Mouse (Mus musculus) E14TG2a.4 (cell line): ENCODE data around the gene Tnfaip2.

ENCODE experiments used
- H3K27me3 ChIP-seq: 2 replicates; pipeline ENCODE4 v1.6.1; 2014; ENCODE audit warnings: low read length, control low read depth; ENCODE audit not compliant: insufficient read depth
- H3K36me3 ChIP-seq: 2 replicates; pipeline ENCODE4 v1.6.1; 2014; ENCODE audit warnings: low read length, control low read depth; ENCODE audit not compliant: insufficient read depth
- H3K4me1 ChIP-seq: replicated peaks from 2 replicates; pipeline ENCODE4 v1.6.1; 2014; ENCODE audit warnings: low read depth, low read length, control low read depth
- H3K4me3 ChIP-seq: replicated peaks from 2 replicates; pipeline ENCODE4 v1.5.1; 2014; ENCODE audit warnings: mild to moderate bottlenecking, low read length
- H3K9me3 ChIP-seq: 2 replicates; pipeline ENCODE4 v1.6.1; 2014; ENCODE audit warnings: low read length, control low read depth
- CTCF ChIP-seq: conservative IDR thresholded peaks from 2 replicates; pipeline ENCODE4 v1.5.1; 2014; ENCODE audit warnings: low read length
- NANOG ChIP-seq: IDR thresholded peaks from 2 replicates; pipeline ENCODE4 v1.6.1; 2014; ENCODE audit warnings: borderline replicate concordance, low read length, mixed read lengths
- POU5F1 ChIP-seq: IDR thresholded peaks from 2 replicates; pipeline ENCODE4 v1.6.1; 2014; ENCODE audit warnings: low read length, borderline replicate concordance

The Tnfaip2 gene

DNA sequence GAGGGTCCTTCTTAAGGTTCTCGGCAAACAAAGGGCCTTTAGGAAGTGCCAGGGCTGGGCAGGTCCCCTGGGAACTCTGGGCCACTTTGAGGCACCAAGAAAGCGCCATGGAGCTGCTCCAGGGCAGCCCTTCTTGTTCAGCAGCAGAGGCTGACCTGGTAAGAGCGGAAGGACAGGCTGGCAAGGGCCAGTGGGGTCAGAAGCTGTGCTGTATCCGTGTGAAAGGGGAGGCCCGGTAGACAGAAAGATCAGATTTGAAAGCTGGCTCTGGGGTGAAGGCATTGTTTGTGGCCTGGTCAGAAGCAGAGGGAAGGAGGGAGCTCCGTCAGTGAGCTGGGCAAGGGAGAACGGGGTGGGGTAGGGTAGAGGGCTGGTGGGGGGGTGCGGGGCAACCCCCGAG lies 5.1 kb downstream of the Tnfaip2 start:
- no peak for TF ChIP-seq NANOG
- no peak for TF ChIP-seq CTCF
- TF ChIP-seq POU5F1: no peak
- no peaks in the 10 kb centered on the region for H3K9me3 ChIP-seq
- H3K36me3 ChIP-seq: no peaks in the 10 kb centered on the region
- H3K4me1 ChIP-seq: peaks cover 65% of the 10 kb centered on the region
- no peak overlapping the region for H3K4me3 ChIP-seq
- H3K27me3 ChIP-seq: peaks cover 100% of the 10 kb centered on the region

DNA sequence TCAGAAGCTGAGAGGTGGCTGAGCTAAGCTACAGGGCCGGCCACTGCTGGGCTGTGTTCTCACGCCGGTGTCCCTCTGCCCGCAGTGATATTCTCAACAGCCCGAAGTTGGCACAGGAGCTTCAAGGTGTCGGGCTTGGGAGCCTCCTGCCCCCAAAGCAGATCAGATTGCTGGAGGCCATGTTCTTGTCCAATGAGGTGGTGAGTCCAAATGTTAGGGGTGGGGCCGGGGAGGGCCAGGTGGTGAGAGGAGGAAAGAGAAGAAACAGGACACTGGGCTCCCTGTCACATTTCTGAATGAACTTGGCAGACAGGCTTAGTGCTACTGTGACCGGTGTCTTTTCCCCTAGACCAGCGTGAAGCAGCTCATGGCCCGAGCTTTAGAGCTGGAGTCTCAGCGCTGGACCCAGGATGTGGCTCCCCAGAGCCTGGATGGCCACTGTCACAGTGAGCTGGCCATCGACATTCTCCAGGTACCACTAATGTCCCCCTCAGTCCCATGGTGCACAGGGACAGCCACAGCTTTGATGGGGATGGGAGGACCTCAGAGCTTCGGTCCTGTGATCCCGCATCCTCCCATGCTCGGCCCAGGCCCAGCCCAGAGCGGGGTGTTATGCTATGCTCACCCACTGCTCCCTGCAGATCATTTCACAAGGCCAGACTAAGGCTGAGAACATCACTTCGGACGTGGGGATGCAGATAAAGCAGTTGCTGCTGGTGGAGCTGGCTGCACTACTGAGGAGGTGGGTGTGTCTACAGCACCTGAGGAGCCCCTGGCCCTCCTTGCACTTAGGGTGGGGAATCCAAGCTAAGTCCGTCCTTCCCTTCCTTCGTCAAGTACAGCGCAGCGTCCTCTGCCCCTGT lies 5.9 kb downstream of the Tnfaip2 start:
- Histone ChIP-seq H3K9me3 (no peaks in the 10 kb centered on the region), H3K27me3 (peaks cover 100% of the 10 kb centered on the region), H3K36me3 (no peaks in the 10 kb centered on the region), H3K4me1 (peaks cover 57% of the 10 kb centered on the region), H3K4me3 (no peak overlapping the region)
- TF ChIP-seq POU5F1 (no peak), CTCF (no peak), NANOG (no peak)

DNA sequence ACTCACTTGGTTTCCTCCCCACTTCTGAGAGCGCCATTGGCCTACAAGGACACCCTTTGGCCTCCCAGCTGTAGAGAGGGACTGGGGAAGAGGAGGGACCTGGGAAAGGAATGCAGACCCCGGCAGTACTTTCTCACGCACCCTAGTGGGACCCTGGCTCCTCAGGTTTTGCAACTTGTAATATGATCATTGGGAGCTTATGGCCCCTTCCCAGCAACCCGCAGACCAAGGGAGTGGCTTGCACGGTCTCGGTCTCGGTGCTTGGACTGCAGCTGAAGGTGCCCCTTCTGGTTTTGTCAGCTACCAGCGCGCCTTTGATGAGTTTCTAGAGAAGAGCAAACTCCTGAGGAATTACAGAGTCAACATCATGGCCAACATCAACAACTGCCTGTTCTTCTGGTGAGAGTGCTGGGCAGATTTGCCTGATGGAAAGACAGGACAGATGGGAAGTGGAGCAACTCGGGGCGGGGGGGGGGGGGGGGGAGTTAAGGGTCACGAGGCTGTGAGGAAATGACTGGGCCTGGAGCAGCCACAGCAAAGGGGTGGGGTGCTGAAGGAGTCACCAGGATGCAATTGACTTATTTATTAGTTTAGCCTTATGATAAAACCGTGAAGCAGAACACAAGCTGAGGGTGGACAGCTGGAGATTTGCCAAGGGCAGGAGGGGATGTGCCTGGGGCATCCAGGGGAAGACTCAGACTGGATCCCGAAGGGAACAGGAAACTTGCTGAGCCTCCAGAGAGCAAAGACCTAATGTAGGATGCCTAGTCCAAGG lies 6.8 kb downstream of the Tnfaip2 start:
- Histone ChIP-seq H3K27me3 (peaks cover 100% of the 10 kb centered on the region), H3K4me3 (0 out of 2 replicates have a peak overlapping the region, but pooled peaks have one; percentile 4), H3K9me3 (no peaks in the 10 kb centered on the region), H3K36me3 (no peaks in the 10 kb centered on the region), H3K4me1 (peaks cover 48% of the 10 kb centered on the region)
- no peak for TF ChIP-seq POU5F1
- no peak for TF ChIP-seq CTCF
- TF ChIP-seq NANOG: no peak

DNA sequence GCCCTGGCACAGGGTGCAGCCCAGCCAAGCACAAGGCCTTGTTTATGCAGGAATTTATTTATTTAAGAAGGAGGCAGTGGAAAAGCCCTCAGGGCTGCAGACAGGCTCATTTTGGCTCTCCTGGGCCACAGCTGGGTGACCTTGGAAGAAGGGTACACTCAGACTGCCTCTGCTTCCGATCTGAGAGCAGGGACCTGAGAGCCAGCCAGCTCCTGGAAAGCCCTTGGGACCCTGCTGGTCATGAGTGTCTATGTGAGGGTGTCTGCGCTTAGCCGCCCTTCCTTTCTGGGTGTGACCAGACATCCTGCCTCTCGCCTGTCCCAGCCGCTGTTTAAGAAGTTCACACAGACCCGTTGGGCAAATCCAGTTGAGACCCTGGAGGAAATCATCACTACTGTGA lies 8.1 kb downstream of the Tnfaip2 start:
- H3K27me3 ChIP-seq: peaks cover 99% of the 10 kb centered on the region
- H3K36me3 ChIP-seq: no peaks in the 10 kb centered on the region
- no peak for TF ChIP-seq NANOG
- 0 out of 2 replicates have a peak overlapping the region, but pooled peaks have one; percentile 4 for H3K4me3 ChIP-seq
- no peaks in the 10 kb centered on the region for H3K9me3 ChIP-seq
- peaks cover 49% of the 10 kb centered on the region for H3K4me1 ChIP-seq

DNA sequence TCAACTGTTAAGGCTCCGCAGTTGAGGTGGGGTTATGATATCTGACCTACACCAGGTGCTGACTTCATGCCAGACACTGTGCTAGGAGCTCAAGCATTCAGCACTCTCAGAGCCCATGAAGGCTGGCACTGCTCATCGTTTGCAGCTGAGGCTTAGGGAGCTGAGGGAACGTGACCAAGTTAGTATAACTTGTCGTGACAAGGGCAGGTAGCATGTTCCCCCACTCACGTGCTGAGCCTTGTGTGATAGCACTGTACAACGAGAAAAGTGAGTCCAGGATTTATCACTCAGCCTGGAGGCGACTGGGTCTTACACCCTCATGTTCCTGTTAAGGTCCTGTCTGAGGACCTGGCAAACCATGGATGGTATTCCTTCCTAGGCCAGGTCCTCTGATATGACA lies 9.3 kb downstream of the Tnfaip2 start:
- peaks cover 99% of the 10 kb centered on the region for H3K27me3 ChIP-seq
- no peaks in the 10 kb centered on the region for H3K9me3 ChIP-seq
- peaks cover 48% of the 10 kb centered on the region for H3K4me1 ChIP-seq
- no peaks in the 10 kb centered on the region for H3K36me3 ChIP-seq
- TF ChIP-seq CTCF (no peak), POU5F1 (no peak), NANOG (no peak)
- no peak overlapping the region for H3K4me3 ChIP-seq

DNA sequence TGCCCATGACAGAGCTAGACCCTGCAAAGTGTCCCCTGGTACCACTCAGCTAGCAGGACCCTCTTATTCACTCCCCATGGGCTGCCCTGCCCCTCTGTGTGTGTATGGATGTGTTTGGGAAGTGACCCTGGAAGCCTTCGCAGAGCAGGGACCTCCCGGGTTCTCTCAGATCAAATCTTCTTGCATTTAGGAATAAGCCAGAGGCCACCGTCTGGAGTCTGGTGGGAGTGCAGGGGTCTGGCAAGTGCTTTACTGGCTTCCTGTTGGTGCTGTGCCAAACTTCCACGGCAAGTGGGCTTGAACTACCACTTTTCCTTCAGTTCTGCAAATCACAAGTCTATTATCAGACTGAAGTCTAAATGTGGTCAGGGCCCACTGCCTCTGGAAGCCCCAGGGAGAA lies 11.8 kb downstream of the Tnfaip2 start:
- TF ChIP-seq NANOG: no peak
- TF ChIP-seq POU5F1: no peak
- H3K4me3 ChIP-seq: no peak overlapping the region
- H3K27me3 ChIP-seq: peaks cover 98% of the 10 kb centered on the region
- no peaks in the 10 kb centered on the region for H3K9me3 ChIP-seq
- peaks cover 36% of the 10 kb centered on the region for H3K4me1 ChIP-seq
- H3K36me3 ChIP-seq: no peaks in the 10 kb centered on the region

DNA sequence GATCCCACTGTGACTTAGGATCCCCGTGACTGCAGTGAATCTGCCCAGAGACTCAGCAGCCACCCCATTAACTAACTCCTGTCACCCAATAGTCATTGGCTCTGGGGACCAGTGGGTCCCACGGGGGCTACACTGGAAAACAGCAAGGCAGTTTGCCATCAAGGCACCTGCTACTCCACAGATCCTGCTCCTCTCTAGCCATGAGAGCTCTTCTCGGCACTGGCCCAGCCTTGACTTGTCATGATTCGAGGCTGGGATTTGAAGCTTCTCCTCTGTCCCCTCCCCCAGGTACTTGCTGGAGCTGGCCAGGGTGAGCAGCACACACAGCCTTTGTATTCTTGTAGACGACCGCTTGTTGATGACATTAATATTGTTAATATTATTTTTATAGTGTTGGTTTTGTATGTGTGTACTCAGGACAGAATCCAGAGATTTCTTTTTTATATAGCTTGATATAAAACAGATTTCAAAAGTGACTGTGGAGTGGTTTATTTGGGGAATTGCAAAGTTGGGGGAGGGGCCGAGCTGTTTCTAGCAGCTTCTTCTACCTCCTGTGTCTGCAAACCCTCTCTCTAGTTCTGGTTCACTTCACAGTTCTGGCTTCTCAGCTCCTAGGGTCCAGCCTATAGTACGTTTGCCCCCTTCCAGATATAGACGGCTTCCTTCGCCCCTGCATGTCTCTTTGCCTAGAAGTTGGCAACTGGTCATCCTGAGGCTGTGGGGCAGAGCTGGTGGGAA lies 12.4 kb downstream of the Tnfaip2 start:
- Histone ChIP-seq H3K36me3 (no peaks in the 10 kb centered on the region), H3K27me3 (peaks cover 94% of the 10 kb centered on the region), H3K9me3 (no peaks in the 10 kb centered on the region), H3K4me3 (no peak overlapping the region), H3K4me1 (peaks cover 29% of the 10 kb centered on the region)
- TF ChIP-seq POU5F1: no peak
- no peak for TF ChIP-seq NANOG
- TF ChIP-seq CTCF: no peak

DNA sequence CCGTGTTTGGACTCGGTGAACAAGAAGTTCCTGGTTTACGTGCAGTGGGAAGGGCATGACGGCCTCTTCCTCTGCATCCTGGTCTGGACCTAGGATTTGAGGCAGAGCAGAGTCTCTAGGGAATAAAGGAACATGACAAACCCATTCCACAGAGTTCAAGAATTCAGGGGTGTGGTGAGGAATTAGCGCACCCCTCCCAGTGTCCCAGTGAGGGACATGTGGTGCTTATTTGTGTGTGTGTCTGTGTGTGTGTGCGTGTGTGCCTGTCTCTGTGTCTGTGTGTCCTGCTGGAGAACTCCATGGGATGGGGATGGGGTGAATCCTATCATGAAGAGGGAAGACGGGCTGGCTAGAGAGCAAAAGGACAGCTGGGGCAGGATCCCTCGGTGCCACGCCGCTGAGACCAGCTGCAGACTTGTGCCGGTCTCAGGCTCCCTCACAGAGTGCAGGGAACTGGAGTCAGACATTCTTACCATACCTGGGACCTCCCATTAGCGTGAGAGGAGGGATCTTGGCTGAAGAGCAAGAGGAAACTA lies 13.1 kb downstream of the Tnfaip2 start:
- TF ChIP-seq NANOG (no peak), POU5F1 (no peak), CTCF (no peak)
- Histone ChIP-seq H3K4me1 (peaks cover 22% of the 10 kb centered on the region), H3K27me3 (peaks cover 94% of the 10 kb centered on the region), H3K36me3 (no peaks in the 10 kb centered on the region), H3K9me3 (no peaks in the 10 kb centered on the region), H3K4me3 (no peak overlapping the region)
